ENCODE assay signal across 10 mouse cellular contexts in genomic region chr11:120549986-120550809, GRCm38 (mm10). TPM values are rescaled to one million over a fixed set of nuclear protein-coding genes. Genes with fewer than 3 reads are reported as not detected.
A peak's percentile ranks its signal among the peaks of the same experiment; 100 is the strongest.
DNase-seq lines count a peak whose midpoint lies in the region; ATAC-seq lines count a peak whose summit lies in the region.
"Had no signal": no experiment of that assay in that cellular context is flagged by ENCODE, and none has a peak within 500 bp of the region (broad histone marks: within the 10 kb centered on the region; RNA-seq: fewer than 3 reads in every experiment).

No protein-coding gene starts in this region.

- H3K27me3 ChIP-seq in forebrain, embryonic 13.5 days: no peaks in the 10 kb centered on the region
- no peaks in the 10 kb centered on the region for H3K27me3 ChIP-seq in liver, embryonic 12.5 days (replicated peaks)
- H3K27me3 ChIP-seq: Patski had no signal

- peaks cover 11% of the 10 kb centered on the region; the same call in 1 of the 2 replicates for H3K36me3 ChIP-seq in forebrain, embryonic 13.5 days (ENCODE audit: poor library complexity, severe bottlenecking)
- no peaks in the 10 kb centered on the region for H3K36me3 ChIP-seq in liver, embryonic 12.5 days

- H3K4me2 ChIP-seq in forebrain, embryonic 13.5 days: peak overlapping the region; percentile 94
- H3K4me2 ChIP-seq in liver, embryonic 12.5 days: peak overlapping the region; percentile 91

- peak overlapping the region; percentile 98 for H3K9ac ChIP-seq in forebrain, embryonic 13.5 days
- H3K9ac ChIP-seq in liver, embryonic 12.5 days: peak overlapping the region; percentile 94

- H3K27ac ChIP-seq in forebrain, embryonic 13.5 days: peak overlapping the region; percentile 63
- peak overlapping the region; percentile 94 for H3K27ac ChIP-seq in liver, embryonic 12.5 days

- peak; percentile 93 for DNase-seq in heart, adult 11 months
- no peak for DNase-seq in heart, postnatal 36 days
- no peak for DNase-seq in adrenal gland, adult 18-20 months (ENCODE audit: low spot score in 2 of 2)

- H3K4me1 ChIP-seq in forebrain, embryonic 13.5 days: peaks cover 28% of the 10 kb centered on the region
- peaks cover 41% of the 10 kb centered on the region for H3K4me1 ChIP-seq in liver, embryonic 12.5 days

- ATAC-seq in CD4-positive, CD25-positive, alpha-beta regulatory T cell, adult 4 months: peak; percentile 9
- peak; percentile 48; the same call in 1 of the 2 replicates for ATAC-seq in forebrain, embryonic 13.5 days
- ATAC-seq in liver, embryonic 12.5 days: no peak
- ATAC-seq in erythroid progenitor cell, adult 5-6 weeks (replicated peaks; ENCODE audit: low FRiP score, poor library complexity, severe bottlenecking): no peak
- no peak for ATAC-seq in monocyte, adult 5-6 weeks (replicated peaks; ENCODE audit: insufficient number of reproducible peaks, low FRiP score, low TSS enrichment, poor library complexity, severe bottlenecking)

- WGBS in forebrain, embryonic 13.5 days: 72% methylated on average over 11 of the region's 11 CpGs
- 66% methylated on average over 11 of the region's 11 CpGs for WGBS in liver, embryonic 12.5 days (ENCODE audit: insufficient replicate concordance)

- no peaks in the 10 kb centered on the region for H3K9me3 ChIP-seq in forebrain, embryonic 13.5 days (replicated peaks)
- no peaks in the 10 kb centered on the region for H3K9me3 ChIP-seq in liver, embryonic 12.5 days (replicated peaks)

- H3K4me3 ChIP-seq in forebrain, embryonic 13.5 days: peak overlapping the region; percentile 99
- peak overlapping the region; percentile 79 for H3K4me3 ChIP-seq in liver, embryonic 12.5 days

- intact Hi-C loops in heart, postnatal 36 days (cut with DNase I): loop anchor here (2.0 kb wide), 3 partner anchors 21 to 59 kb away; partner anchors contain the start of gene Slc25a10

RNA-seq across cellular contexts. Expression of gene Mcrip1, which starts 0.7 kb away (rescaled TPM):
- 10 to 100 TPM; 43.1 to 43.7 TPM for total RNA-seq in heart, postnatal 36 days (2021)
- polyA plus RNA-seq in CD4-positive, CD25-positive, alpha-beta regulatory T cell, adult 4 months (2017; shearing (Covaris generic)): 100 to 1,000 TPM; 114 to 126 TPM
- 228 and 240 TPM in 2 replicates for polyA plus RNA-seq in forebrain, embryonic 13.5 days (2015; fragmentation: Nextera tagmentation; extraction: Ambion mirVana)
- 60.4 and 61.8 TPM in 2 replicates for polyA plus RNA-seq in liver, embryonic 12.5 days (2016; fragmentation: Nextera tagmentation; extraction: Ambion mirVana)
- total RNA-seq in adrenal gland, adult 18-20 months (2021): 10 to 100 TPM; 46.6 to 57.8 TPM
- 19.8 and 23.5 TPM in 2 replicates for total RNA-seq in erythroid progenitor cell, adult 5-6 weeks (2015; ENCODE audit: low replicate concordance)
- total RNA-seq in erythroid progenitor cell, adult 5-6 weeks (2017; ENCODE audit: low replicate concordance): 1.7 and 5.6 TPM in 2 replicates
- total RNA-seq in monocyte, adult 5-6 weeks (2017): 13.8 to 21.9 TPM (median 16.9 TPM) in 3 replicates

RNA-seq across cellular contexts. Expression of gene Ppp1r27, which starts 0.7 kb away (rescaled TPM):
- total RNA-seq in heart, postnatal 36 days (2021): under 1 TPM in 1 of 2 experiments, not detected in 1; 0.67 TPM
- polyA plus RNA-seq in CD4-positive, CD25-positive, alpha-beta regulatory T cell, adult 4 months (2017; shearing (Covaris generic)): not detected
- not detected in 2 replicates for polyA plus RNA-seq in forebrain, embryonic 13.5 days (2015; fragmentation: Nextera tagmentation; extraction: Ambion mirVana)
- not detected in 2 replicates for polyA plus RNA-seq in liver, embryonic 12.5 days (2016; fragmentation: Nextera tagmentation; extraction: Ambion mirVana)
- total RNA-seq in adrenal gland, adult 18-20 months (2021): 1 to 10 TPM in 1 of 2 experiments, under 1 TPM in 1; 0.42 to 1.1 TPM
- total RNA-seq in erythroid progenitor cell, adult 5-6 weeks (2015; ENCODE audit: low replicate concordance): not detected in 2 replicates
- not detected in 2 replicates for total RNA-seq in erythroid progenitor cell, adult 5-6 weeks (2017; ENCODE audit: low replicate concordance)
- not detected in 3 replicates for total RNA-seq in monocyte, adult 5-6 weeks (2017)
- total RNA-seq: layer of hippocampus, postnatal 10 days had no signal
- polyA plus RNA-seq: Patski had no signal

RNA-seq across cellular contexts. Expression of gene Gcgr, which starts 19.7 kb away (rescaled TPM):
- 1 to 10 TPM in 1 of 2 experiments, under 1 TPM in 1; 0.80 to 1.2 TPM for total RNA-seq in heart, postnatal 36 days (2021)
- polyA plus RNA-seq in CD4-positive, CD25-positive, alpha-beta regulatory T cell, adult 4 months (2017; shearing (Covaris generic)): not detected
- 0.08 and 0.21 TPM in 2 replicates for polyA plus RNA-seq in forebrain, embryonic 13.5 days (2015; fragmentation: Nextera tagmentation; extraction: Ambion mirVana)
- polyA plus RNA-seq in liver, embryonic 12.5 days (2016; fragmentation: Nextera tagmentation; extraction: Ambion mirVana): 8.5 and 9.6 TPM in 2 replicates
- total RNA-seq in adrenal gland, adult 18-20 months (2021): 1 to 10 TPM in 1 of 2 experiments, under 1 TPM in 1; 0.96 to 3.0 TPM
- not detected in 2 replicates for total RNA-seq in erythroid progenitor cell, adult 5-6 weeks (2015; ENCODE audit: low replicate concordance)
- not detected in 2 replicates for total RNA-seq in erythroid progenitor cell, adult 5-6 weeks (2017; ENCODE audit: low replicate concordance)
- total RNA-seq in monocyte, adult 5-6 weeks (2017): not detected in 3 replicates
- polyA plus RNA-seq: Patski had no signal

RNA-seq across cellular contexts. Expression of gene P4hb, which starts 22.9 kb away (rescaled TPM):
- total RNA-seq in heart, postnatal 36 days (2021): 100 to 1,000 TPM; 252 to 258 TPM
- polyA plus RNA-seq in CD4-positive, CD25-positive, alpha-beta regulatory T cell, adult 4 months (2017; shearing (Covaris generic)): 100 to 1,000 TPM; 162 to 169 TPM
- polyA plus RNA-seq in forebrain, embryonic 13.5 days (2015; fragmentation: Nextera tagmentation; extraction: Ambion mirVana): 253 and 286 TPM in 2 replicates
- polyA plus RNA-seq in liver, embryonic 12.5 days (2016; fragmentation: Nextera tagmentation; extraction: Ambion mirVana): 443 and 468 TPM in 2 replicates
- total RNA-seq in adrenal gland, adult 18-20 months (2021): 100 to 1,000 TPM; 440 to 468 TPM
- 101 and 104 TPM in 2 replicates for total RNA-seq in erythroid progenitor cell, adult 5-6 weeks (2015; ENCODE audit: low replicate concordance)
- total RNA-seq in erythroid progenitor cell, adult 5-6 weeks (2017; ENCODE audit: low replicate concordance): 112 and 141 TPM in 2 replicates
- total RNA-seq in monocyte, adult 5-6 weeks (2017): 331 to 434 TPM (median 349 TPM) in 3 replicates

RNA-seq across cellular contexts. Expression of gene Arhgdia, which starts 31.2 kb away (rescaled TPM):
- total RNA-seq in heart, postnatal 36 days (2021): 100 to 1,000 TPM; 147 to 150 TPM
- polyA plus RNA-seq in CD4-positive, CD25-positive, alpha-beta regulatory T cell, adult 4 months (2017; shearing (Covaris generic)): 100 to 1,000 TPM; 554 to 866 TPM
- 462 and 508 TPM in 2 replicates for polyA plus RNA-seq in forebrain, embryonic 13.5 days (2015; fragmentation: Nextera tagmentation; extraction: Ambion mirVana)
- 337 and 356 TPM in 2 replicates for polyA plus RNA-seq in liver, embryonic 12.5 days (2016; fragmentation: Nextera tagmentation; extraction: Ambion mirVana)
- 100 to 1,000 TPM; 326 to 340 TPM for total RNA-seq in adrenal gland, adult 18-20 months (2021)
- total RNA-seq in erythroid progenitor cell, adult 5-6 weeks (2015; ENCODE audit: low replicate concordance): 134 and 150 TPM in 2 replicates
- total RNA-seq in erythroid progenitor cell, adult 5-6 weeks (2017; ENCODE audit: low replicate concordance): 45.3 and 49.3 TPM in 2 replicates
- total RNA-seq in monocyte, adult 5-6 weeks (2017): 163 to 262 TPM (median 173 TPM) in 3 replicates

Comparison
In these comparisons a context has a peak if more than half of its experiments do, and no peak if none do; other contexts are left out.
1. ATAC-seq: peak in CD4-positive, CD25-positive, alpha-beta regulatory T cell, adult 4 months (single experiment) and forebrain, embryonic 13.5 days (single experiment); none in liver, embryonic 12.5 days (single experiment), erythroid progenitor cell, adult 5-6 weeks (single experiment) and monocyte, adult 5-6 weeks (single experiment).